ENCODE assay signal across 8 mouse cellular contexts in the genomic region with DNA sequence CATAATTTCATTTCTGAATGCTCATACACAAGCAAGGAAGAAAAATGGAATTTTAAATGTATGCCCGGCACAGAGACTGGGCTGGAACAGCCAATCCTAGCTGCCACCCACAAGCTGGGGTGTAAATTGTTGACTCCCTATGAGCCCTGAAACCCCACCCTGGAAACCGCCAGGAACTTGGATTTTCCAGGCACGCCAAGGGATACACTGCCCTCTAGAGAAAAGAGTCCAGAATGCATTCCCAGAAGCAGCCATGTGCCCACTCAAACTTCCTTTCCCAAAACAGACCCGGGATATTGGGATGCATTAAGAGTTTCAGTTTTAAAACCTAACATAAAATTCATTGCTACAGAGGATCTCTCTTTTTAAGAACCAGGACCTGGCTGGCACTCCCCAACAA. TPM values are rescaled to one million over a fixed set of nuclear protein-coding genes. Genes with fewer than 3 reads are reported as not detected.
A peak's percentile ranks its signal among the peaks of the same experiment; 100 is the strongest.
DNase-seq lines count a peak whose midpoint lies in the region; ATAC-seq and TF ChIP-seq lines count a peak whose summit lies in the region.

No protein-coding gene starts in this region.

- ATAC-seq in liver, embryonic 12.5 days = no peak
- no peak for ATAC-seq in lung, postnatal 0 days
- no peak for ATAC-seq in stomach, embryonic 16.5 days (ENCODE audit: insufficient read depth, low FRiP score)
- no peak for ATAC-seq in erythroid progenitor cell, adult 5-6 weeks (replicated peaks; ENCODE audit: low FRiP score, poor library complexity, severe bottlenecking)

- H3K27me3 ChIP-seq in liver, embryonic 12.5 days (replicated peaks) = no peaks in the 10 kb centered on the region; the same call in 1 of the 2 replicates
- H3K27me3 ChIP-seq in lung, postnatal 0 days (replicated peaks; ENCODE audit: insufficient read depth, low read length) = no peaks in the 10 kb centered on the region
- H3K27me3 ChIP-seq in stomach, embryonic 16.5 days (ENCODE audit: control insufficient read depth, insufficient read depth, low read length) = no peaks in the 10 kb centered on the region

- 0 out of 2 replicates have a peak, but pooled peaks have one; percentile 9 for TF ChIP-seq EP300 in lung, postnatal 0 days (IDR thresholded peaks at IDR 0.05)

- 11% methylated on average over 4 of the region's 4 CpGs for WGBS in liver, embryonic 12.5 days (ENCODE audit: insufficient replicate concordance)
- 7% methylated on average over 4 of the region's 4 CpGs for WGBS in lung, postnatal 0 days
- WGBS in stomach, embryonic 16.5 days = 5% methylated on average over 4 of the region's 4 CpGs

- no peak overlapping the region for H3K27ac ChIP-seq in liver, embryonic 12.5 days
- H3K27ac ChIP-seq in lung, postnatal 0 days (ENCODE audit: low read length) = no peak overlapping the region
- peak overlapping the region; percentile 45 for H3K27ac ChIP-seq in stomach, embryonic 16.5 days (ENCODE audit: low read length)

- no peak overlapping the region for H3K4me3 ChIP-seq in liver, embryonic 12.5 days
- H3K4me3 ChIP-seq in lung, postnatal 0 days (ENCODE audit: low read depth, low read length) = no peak overlapping the region
- peak overlapping the region; percentile 49 for H3K4me3 ChIP-seq in stomach, embryonic 16.5 days (replicated peaks; ENCODE audit: low read length)

- peak; percentile 83 for TF ChIP-seq CTCF in lung, postnatal 0 days (IDR thresholded peaks at IDR 0.05)

- H3K9ac ChIP-seq in liver, embryonic 12.5 days = no peak overlapping the region
- no peak overlapping the region for H3K9ac ChIP-seq in lung, postnatal 0 days (replicated peaks; ENCODE audit: low read depth)
- 0 out of 2 replicates have a peak overlapping the region, but pooled peaks have one; percentile 24 for H3K9ac ChIP-seq in stomach, embryonic 16.5 days (ENCODE audit: low read length)

- H3K4me1 ChIP-seq in liver, embryonic 12.5 days = no peaks in the 10 kb centered on the region
- peaks cover 3% of the 10 kb centered on the region; the same call in 1 of the 2 replicates for H3K4me1 ChIP-seq in lung, postnatal 0 days (ENCODE audit: insufficient read depth, low read depth, low read length)
- H3K4me1 ChIP-seq in stomach, embryonic 16.5 days (ENCODE audit: control insufficient read depth, insufficient read depth, low read length) = peaks cover 10% of the 10 kb centered on the region; the same call in 1 of the 2 replicates

- DNase-seq in liver = peak; percentile 16
- peak; percentile 78 to 85 for DNase-seq in cerebellum, postnatal 10 days
- peak; percentile 67 for DNase-seq in heart, adult 8-10 months (ENCODE audit: low spot score)
- DNase-seq in layer of hippocampus, adult 18-20 months (ENCODE audit: low spot score in 2 of 2) = peak; percentile 53 to 82
- DNase-seq in lung, postnatal 0 days (ENCODE audit: low spot score) = peak; percentile 80

- H3K9me3 ChIP-seq in liver, embryonic 12.5 days (replicated peaks) = no peaks in the 10 kb centered on the region
- H3K9me3 ChIP-seq in lung, postnatal 0 days (ENCODE audit: low read length) = no peaks in the 10 kb centered on the region
- no peaks in the 10 kb centered on the region for H3K9me3 ChIP-seq in stomach, embryonic 16.5 days (replicated peaks; ENCODE audit: control insufficient read depth, low read length)

- no peaks in the 10 kb centered on the region for H3K36me3 ChIP-seq in liver, embryonic 12.5 days
- no peaks in the 10 kb centered on the region for H3K36me3 ChIP-seq in lung, postnatal 0 days (ENCODE audit: insufficient read depth, low read length)
- H3K36me3 ChIP-seq in stomach, embryonic 16.5 days (ENCODE audit: control insufficient read depth, insufficient read depth, low read length) = no peaks in the 10 kb centered on the region

- H3K4me2 ChIP-seq in liver, embryonic 12.5 days = no peak overlapping the region
- H3K4me2 ChIP-seq in lung, postnatal 0 days (replicated peaks; ENCODE audit: low read depth, low read length) = peak overlapping the region; percentile 27
- peak overlapping the region; percentile 60 for H3K4me2 ChIP-seq in stomach, embryonic 16.5 days (ENCODE audit: low read depth, low read length)

RNA-seq across cellular contexts. Expression of a gene that starts 3.5 kb away (rescaled TPM):
- 7.7 and 9.3 TPM in 2 replicates for polyA plus RNA-seq in liver, embryonic 12.5 days (2016; fragmentation: Nextera tagmentation; extraction: Ambion mirVana)
- 10 to 100 TPM in 3 of 4 experiments, 1 to 10 TPM in 1; 9.9 to 29.8 (median 23.8) TPM for total RNA-seq in heart, adult 8-10 months (2022)
- 1 to 10 TPM; 3.4 to 4.3 TPM for total RNA-seq in layer of hippocampus, adult 18-20 months (2021)
- 62.4 and 62.8 TPM in 2 replicates for polyA plus RNA-seq in lung, postnatal 0 days (2015; fragmentation: Nextera tagmentation; extraction: Ambion mirVana)
- 144 and 162 TPM in 2 replicates for polyA plus RNA-seq in stomach, embryonic 16.5 days (2015; fragmentation: Nextera tagmentation; extraction: Ambion mirVana)
- not detected in 2 replicates for total RNA-seq in erythroid progenitor cell, adult 5-6 weeks (2015; ENCODE audit: low replicate concordance)
- total RNA-seq in erythroid progenitor cell, adult 5-6 weeks (2017; ENCODE audit: low replicate concordance) = 0.13 TPM in 1 of 2 replicates, not detected in the other

Comparison
In these comparisons a context has a peak if more than half of its experiments do, and no peak if none do; other contexts are left out.
1. DNase-seq: peak in every context shown above with its lines; median percentile 82 in cerebellum, postnatal 10 days; 80 in lung, postnatal 0 days; 68 in layer of hippocampus, adult 18-20 months; 67 in heart, adult 8-10 months; 16 in liver.